Mouse (Mus musculus): ENCODE results near the gene Cdhr2. TPM values are rescaled to one million over a fixed set of nuclear protein-coding genes. Genes with fewer than 3 reads are reported as not detected.

Cdhr2 gene
- polyA plus RNA-seq, 1 experiment from 2014 or later = 0.05 TPM

- Histone ChIP-seq H3K9ac (peak overlapping the region; percentile 54), H3K36me3 (ENCODE audit: poor library complexity, severe bottlenecking) (no peaks in the 10 kb centered on the region), H3K4me2 (peak overlapping the region; percentile 97), H3K27ac (peak overlapping the region; percentile 88), H3K27me3 (no peaks in the 10 kb centered on the region), H3K9me3 (replicated peaks) (no peaks in the 10 kb centered on the region), H3K4me1 (peaks cover 34% of the 10 kb centered on the region), H3K4me3 (peak overlapping the region; percentile 100)
- peak; percentile 87 for ATAC-seq
- 17% methylated on average over 26 of the region's 26 CpGs for WGBS
Observed at GRCm38 (mm10) chr13:54694348-54695060, 6.8 kb upstream of the Cdhr2 start.

- WGBS = 91% methylated on average over 11 of the region's 11 CpGs
Observed at GRCm38 (mm10) chr13:54695479-54696230, 5.6 kb upstream of the Cdhr2 start.

GRCm38 (mm10) chr13:54702507-54702906, 1.2 kb downstream of the Cdhr2 start:
- no peak overlapping the region for H3K27ac ChIP-seq
- no peak overlapping the region for H3K9ac ChIP-seq
- WGBS = 68% methylated on average over 7 of the region's 7 CpGs
- H3K9me3 ChIP-seq (replicated peaks) = no peaks in the 10 kb centered on the region
- no peaks in the 10 kb centered on the region for H3K36me3 ChIP-seq (ENCODE audit: poor library complexity, severe bottlenecking)
- peaks cover 3% of the 10 kb centered on the region; the same call in 1 of the 2 replicates for H3K27me3 ChIP-seq
- H3K4me3 ChIP-seq = no peak overlapping the region
- ATAC-seq = no peak
- no peaks in the 10 kb centered on the region for H3K4me1 ChIP-seq
- H3K4me2 ChIP-seq = no peak overlapping the region

More at GRCm38 (mm10) chr13:54695479-54696230, 5.6 kb upstream of the Cdhr2 start:
- no peak overlapping the region for H3K4me3 ChIP-seq
- no peaks in the 10 kb centered on the region for H3K36me3 ChIP-seq (ENCODE audit: poor library complexity, severe bottlenecking)
- no peak overlapping the region for H3K9ac ChIP-seq
- H3K4me1 ChIP-seq = peaks cover 30% of the 10 kb centered on the region
- no peaks in the 10 kb centered on the region for H3K9me3 ChIP-seq (replicated peaks)
- H3K4me2 ChIP-seq = no peak overlapping the region
- H3K27ac ChIP-seq = no peak overlapping the region
- no peak for ATAC-seq
- no peaks in the 10 kb centered on the region for H3K27me3 ChIP-seq

GRCm38 (mm10) chr13:54704890-54705289, 3.6 kb downstream of the Cdhr2 start:
- H3K4me3 ChIP-seq = no peak overlapping the region
- ATAC-seq = no peak
- H3K27me3 ChIP-seq = peaks cover 6% of the 10 kb centered on the region; the same call in 1 of the 2 replicates
- no peaks in the 10 kb centered on the region for H3K9me3 ChIP-seq (replicated peaks)
- no peak overlapping the region for H3K9ac ChIP-seq
- WGBS = 57% methylated on average over 6 of the region's 6 CpGs
- no peaks in the 10 kb centered on the region for H3K4me1 ChIP-seq
- H3K27ac ChIP-seq = no peak overlapping the region
- H3K36me3 ChIP-seq (ENCODE audit: poor library complexity, severe bottlenecking) = no peaks in the 10 kb centered on the region
- no peak overlapping the region for H3K4me2 ChIP-seq

GRCm38 (mm10) chr13:54710866-54711265, 9.6 kb downstream of the Cdhr2 start:
- ATAC-seq = no peak
- Histone ChIP-seq H3K27ac (no peak overlapping the region), H3K36me3 (ENCODE audit: poor library complexity, severe bottlenecking) (no peaks in the 10 kb centered on the region), H3K9me3 (replicated peaks) (no peaks in the 10 kb centered on the region), H3K4me3 (no peak overlapping the region), H3K4me2 (no peak overlapping the region), H3K9ac (no peak overlapping the region), H3K4me1 (no peaks in the 10 kb centered on the region), H3K27me3 (peaks cover 6% of the 10 kb centered on the region; the same call in 1 of the 2 replicates)
- 77% methylated on average over 3 of the region's 3 CpGs for WGBS

GRCm38 (mm10) chr13:54714393-54714792, 13.1 kb downstream of the Cdhr2 start:
- Histone ChIP-seq H3K27ac (no peak overlapping the region), H3K4me3 (no peak overlapping the region), H3K9me3 (replicated peaks) (no peaks in the 10 kb centered on the region), H3K9ac (no peak overlapping the region), H3K27me3 (no peaks in the 10 kb centered on the region), H3K4me1 (no peaks in the 10 kb centered on the region), H3K4me2 (no peak overlapping the region), H3K36me3 (ENCODE audit: poor library complexity, severe bottlenecking) (no peaks in the 10 kb centered on the region)
- WGBS = 51% methylated on average over 4 of the region's 4 CpGs
- ATAC-seq = no peak

GRCm38 (mm10) chr13:54714996-54715395, 13.7 kb downstream of the Cdhr2 start:
- 77% methylated on average over 10 of the region's 10 CpGs for WGBS
- Histone ChIP-seq H3K9ac (no peak overlapping the region), H3K9me3 (replicated peaks) (no peaks in the 10 kb centered on the region), H3K4me2 (no peak overlapping the region), H3K4me1 (no peaks in the 10 kb centered on the region), H3K27ac (no peak overlapping the region), H3K4me3 (no peak overlapping the region), H3K27me3 (no peaks in the 10 kb centered on the region), H3K36me3 (ENCODE audit: poor library complexity, severe bottlenecking) (no peaks in the 10 kb centered on the region)
- no peak for ATAC-seq

- 0% methylated on average over 5 of the region's 5 CpGs for WGBS
- H3K27ac ChIP-seq = no peak overlapping the region
- H3K4me1 ChIP-seq = no peaks in the 10 kb centered on the region
- no peak overlapping the region for H3K4me3 ChIP-seq
- no peaks in the 10 kb centered on the region for H3K9me3 ChIP-seq (replicated peaks)
- H3K9ac ChIP-seq = no peak overlapping the region
- H3K36me3 ChIP-seq (ENCODE audit: poor library complexity, severe bottlenecking) = no peaks in the 10 kb centered on the region
- no peak overlapping the region for H3K4me2 ChIP-seq
- 0 out of 2 replicates have a peak, but pooled peaks have one; percentile 61 for ATAC-seq
- no peaks in the 10 kb centered on the region for H3K27me3 ChIP-seq
Observed at GRCm38 (mm10) chr13:54716916-54717315, 15.7 kb downstream of the Cdhr2 start.

GRCm38 (mm10) chr13:54723143-54723542, 21.9 kb downstream of the Cdhr2 start:
- WGBS = 89% methylated on average over 3 of the region's 3 CpGs
- no peak overlapping the region for H3K4me2 ChIP-seq
- no peak overlapping the region for H3K27ac ChIP-seq
- H3K27me3 ChIP-seq = no peaks in the 10 kb centered on the region
- no peak overlapping the region for H3K4me3 ChIP-seq
- no peaks in the 10 kb centered on the region for H3K36me3 ChIP-seq (ENCODE audit: poor library complexity, severe bottlenecking)
- ATAC-seq = no peak
- H3K4me1 ChIP-seq = no peaks in the 10 kb centered on the region; the same call in 1 of the 2 replicates
- no peak overlapping the region for H3K9ac ChIP-seq
- peaks cover 5% of the 10 kb centered on the region; the same call in 1 of the 2 replicates for H3K9me3 ChIP-seq (replicated peaks)

- H3K4me3 ChIP-seq = no peak overlapping the region
- H3K27me3 ChIP-seq = no peaks in the 10 kb centered on the region
- no peak for ATAC-seq
- no peaks in the 10 kb centered on the region for H3K36me3 ChIP-seq (ENCODE audit: poor library complexity, severe bottlenecking)
- peaks cover 5% of the 10 kb centered on the region; the same call in 1 of the 2 replicates for H3K9me3 ChIP-seq (replicated peaks)
- no peaks in the 10 kb centered on the region; the same call in 1 of the 2 replicates for H3K4me1 ChIP-seq
- WGBS = 69% methylated on average over 11 of the region's 11 CpGs
- H3K27ac ChIP-seq = no peak overlapping the region
- no peak overlapping the region for H3K9ac ChIP-seq
- no peak overlapping the region for H3K4me2 ChIP-seq
Observed at GRCm38 (mm10) chr13:54726131-54726530, 24.9 kb downstream of the Cdhr2 start.

GRCm38 (mm10) chr13:54736931-54737330, 35.7 kb downstream of the Cdhr2 start:
- 0 out of 2 replicates have a peak overlapping the region, but pooled peaks have one; percentile 54 for H3K4me2 ChIP-seq
- H3K9ac ChIP-seq = no peak overlapping the region
- H3K4me3 ChIP-seq = 0 out of 2 replicates have a peak overlapping the region, but pooled peaks have one; percentile 26
- WGBS = 19% methylated on average over 3 of the region's 3 CpGs
- peaks cover 65% of the 10 kb centered on the region for H3K36me3 ChIP-seq (ENCODE audit: poor library complexity, severe bottlenecking)
- no peaks in the 10 kb centered on the region for H3K9me3 ChIP-seq (replicated peaks)
- H3K27ac ChIP-seq = no peak overlapping the region
- no peak for ATAC-seq
- peaks cover 51% of the 10 kb centered on the region for H3K27me3 ChIP-seq
- peaks cover 23% of the 10 kb centered on the region for H3K4me1 ChIP-seq
